Mouse (Mus musculus) adrenal gland, adult 18-20 months (tissue): ENCODE measurements around the gene A630001G21Rik. TPM values are rescaled to one million over a fixed set of nuclear protein-coding genes. Genes with fewer than 3 reads are reported as not detected.
A peak's percentile ranks its signal among the peaks of the same experiment; 100 is the strongest.

Experiments
- DNase-seq, 2 experiments: peaks; one replicate each; pipeline ENCODE4 v3.0.0; 2021 to 2022; ENCODE audit warnings: low spot score in 2 of 2
- total RNA-seq, 2 experiments: library from RNA; stranded (reverse); gene quantifications; 1 replicate in 1 of 2; 2 replicates in 1 of 2; pipeline ENCODE4 v1.2.3; 2021

A630001G21Rik gene
- total RNA-seq, 2 experiments from 2014 or later: 0.83 TPM; not detected in 1

GRCm38 (mm10) chr1:85736355-85737184, 41.9 kb downstream of the A630001G21Rik start:
- peak; percentile 58 to 67 for DNase-seq

GRCm38 (mm10) chr1:85735463-85736123, 42.9 kb downstream of the A630001G21Rik start:
- DNase-seq: peak in 1 of 2 experiments; percentile 10

GRCm38 (mm10) chr1:85734511-85734910, 43.9 kb downstream of the A630001G21Rik start:
- no peak for DNase-seq

GRCm38 (mm10) chr1:85732581-85732980, 45.9 kb downstream of the A630001G21Rik start:
- DNase-seq: no peak

GRCm38 (mm10) chr1:85730471-85730870, 48.0 kb downstream of the A630001G21Rik start:
- DNase-seq: no peak

GRCm38 (mm10) chr1:85720220-85720893, 58.1 kb downstream of the A630001G21Rik start:
- DNase-seq: no peak

- DNase-seq: no peak
Observed at GRCm38 (mm10) chr1:85719049-85719448, 59.4 kb downstream of the A630001G21Rik start.

- DNase-seq: no peak
Observed at GRCm38 (mm10) chr1:85716447-85717027, 61.9 kb downstream of the A630001G21Rik start.

- DNase-seq: no peak
Observed at GRCm38 (mm10) chr1:85714501-85714900, 63.9 kb downstream of the A630001G21Rik start.

GRCm38 (mm10) chr1:85706754-85707153, 71.7 kb downstream of the A630001G21Rik start:
- DNase-seq: no peak

- DNase-seq: no peak
Observed at GRCm38 (mm10) chr1:85705552-85705951, 72.9 kb downstream of the A630001G21Rik start.

- DNase-seq: peak; percentile 24 to 64
Observed at GRCm38 (mm10) chr1:85703245-85704186, 74.9 kb downstream of the A630001G21Rik start.

GRCm38 (mm10) chr1:85702531-85702930, 75.9 kb downstream of the A630001G21Rik start:
- DNase-seq: no peak

- DNase-seq: no peak
Observed at GRCm38 (mm10) chr1:85697721-85698493, 80.5 kb downstream of the A630001G21Rik start.

- DNase-seq: no peak
Observed at GRCm38 (mm10) chr1:85695646-85696045, 82.8 kb downstream of the A630001G21Rik start.

GRCm38 (mm10) chr1:85693280-85693679, 85.2 kb downstream of the A630001G21Rik start:
- DNase-seq: no peak

GRCm38 (mm10) chr1:85692281-85692680, 86.2 kb downstream of the A630001G21Rik start:
- peak in 1 of 2 experiments; percentile 12 for DNase-seq

GRCm38 (mm10) chr1:85690544-85690943, 87.9 kb downstream of the A630001G21Rik start:
- DNase-seq: no peak

GRCm38 (mm10) chr1:85687346-85687745, 91.1 kb downstream of the A630001G21Rik start:
- no peak for DNase-seq
